9 mouse cellular contexts compared by ENCODE assay signal in genomic region chr4:133419312-133420004, GRCm38 (mm10). TPM values are rescaled to one million over a fixed set of nuclear protein-coding genes. Genes with fewer than 3 reads are reported as not detected.
DNase-seq lines count a peak whose midpoint lies in the region; ATAC-seq and TF ChIP-seq lines count a peak whose summit lies in the region.
"Had no signal": no experiment of that assay in that cellular context is flagged by ENCODE, and none has a peak within 500 bp of the region (broad histone marks: within the 10 kb centered on the region; RNA-seq: fewer than 3 reads in every experiment).

No protein-coding gene starts in this region.

- H3K4me2 ChIP-seq in neural tube, embryonic 15.5 days = no peak overlapping the region
- H3K4me2 ChIP-seq: neural tube, embryonic 12.5 days had no signal

- ATAC-seq in CD4-positive, CD25-positive, alpha-beta regulatory T cell, adult 4 months = no peak
- ATAC-seq in neural tube, embryonic 15.5 days (ENCODE audit: low FRiP score) = no peak

- no peak for TF ChIP-seq POLR2A in cerebellum, adult 2 months (IDR thresholded peaks at IDR 0.05; ENCODE audit: borderline replicate concordance, insufficient read depth, low read length)
- TF ChIP-seq POLR2A in liver, adult 2 months (IDR thresholded peaks at IDR 0.05; ENCODE audit: extremely low read depth, insufficient read depth, low read length) = no peak

- H3K9ac ChIP-seq in neural tube, embryonic 15.5 days (replicated peaks) = no peak overlapping the region
- no peak overlapping the region for H3K9ac ChIP-seq in liver, adult 2 months (ENCODE audit: low read depth, low read length)
- H3K9ac ChIP-seq: neural tube, embryonic 12.5 days had no signal

- H3K79me2 ChIP-seq in liver, adult 2 months (ENCODE audit: control insufficient read depth, insufficient read depth, low read length) = no peaks in the 10 kb centered on the region

- peak; percentile 78 for TF ChIP-seq CTCF in cerebellum, adult 2 months (IDR thresholded peaks at IDR 0.05; ENCODE audit: borderline replicate concordance, insufficient read depth, low read depth, low read length)
- peak; percentile 82 for TF ChIP-seq CTCF in liver, adult 2 months (IDR thresholded peaks at IDR 0.05; ENCODE audit: low read depth, low read length)

- H3K9me3 ChIP-seq in neural tube, embryonic 15.5 days (replicated peaks) = no peaks in the 10 kb centered on the region
- H3K9me3 ChIP-seq: neural tube, embryonic 12.5 days had no signal

- H3K36me3 ChIP-seq in neural tube, embryonic 15.5 days = peaks cover 31% of the 10 kb centered on the region
- no peaks in the 10 kb centered on the region for H3K36me3 ChIP-seq in liver, adult 2 months (ENCODE audit: control insufficient read depth, insufficient read depth, low read length)

- peak; percentile 63 for DNase-seq in CD4-positive, CD25-positive, alpha-beta regulatory T cell, adult 2 months (ENCODE audit: low read depth, low spot score)
- peak; percentile 54 for DNase-seq in neural tube, embryonic 10.5 days (ENCODE audit: extremely low spot score, low spot score)
- DNase-seq in cerebellum, adult 2 months = peak; percentile 54 to 71
- DNase-seq in gastrocnemius, postnatal 25 days = peak; percentile 46
- no peak for DNase-seq in liver, adult 2 months (ENCODE audit: extremely low read depth, low read depth, low spot score)
- DNase-seq in right cerebral cortex, postnatal 4 days = peak; percentile 75

- WGBS in neural tube, embryonic 15.5 days = 74% methylated on average over 14 of the region's 14 CpGs
- WGBS in cerebellum, adult 2 months = 52% methylated on average over 14 of the region's 14 CpGs
- WGBS in liver, adult 2 months = 82% methylated on average over 14 of the region's 14 CpGs

- no peaks in the 10 kb centered on the region for H3K4me1 ChIP-seq in neural tube, embryonic 15.5 days
- no peaks in the 10 kb centered on the region for H3K4me1 ChIP-seq in cerebellum, adult 2 months (ENCODE audit: control insufficient read depth, insufficient read depth, low read length)
- H3K4me1 ChIP-seq in liver, adult 2 months (ENCODE audit: control insufficient read depth, insufficient read depth, low read length) = no peaks in the 10 kb centered on the region
- H3K4me1 ChIP-seq: neural tube, embryonic 12.5 days had no signal

- H3K27me3 ChIP-seq in neural tube, embryonic 15.5 days (replicated peaks) = no peaks in the 10 kb centered on the region
- no peaks in the 10 kb centered on the region for H3K27me3 ChIP-seq in cerebellum, adult 2 months (ENCODE audit: control insufficient read depth, insufficient read depth, low read length)
- H3K27me3 ChIP-seq in liver, adult 2 months (ENCODE audit: control insufficient read depth, insufficient read depth, low read length) = no peaks in the 10 kb centered on the region
- H3K27me3 ChIP-seq: neural tube, embryonic 12.5 days had no signal

- no peak overlapping the region for H3K27ac ChIP-seq in neural tube, embryonic 15.5 days (replicated peaks)
- no peak overlapping the region for H3K27ac ChIP-seq in cerebellum, adult 2 months (ENCODE audit: insufficient read depth, low read length)
- no peak overlapping the region for H3K27ac ChIP-seq in liver, adult 2 months (replicated peaks; ENCODE audit: insufficient read depth, low read depth, low read length)
- H3K27ac ChIP-seq: neural tube, embryonic 12.5 days had no signal

- H3K4me3 ChIP-seq in neural tube, embryonic 15.5 days (replicated peaks) = no peak overlapping the region
- H3K4me3 ChIP-seq in cerebellum, adult 2 months (replicated peaks; ENCODE audit: insufficient read depth, low read depth, low read length) = no peak overlapping the region
- H3K4me3 ChIP-seq in liver, adult 2 months (ENCODE audit: insufficient read depth, low read depth, low read length) = no peak overlapping the region
- H3K4me3 ChIP-seq: neural tube, embryonic 12.5 days had no signal

RNA-seq across cellular contexts. Expression of gene Slc9a1, which starts 50.0 kb away (rescaled TPM):
- 10 to 100 TPM in 1 of 2 experiments, 1 to 10 TPM in 1; 9.9 to 19.4 TPM for polyA plus RNA-seq in CD4-positive, CD25-positive, alpha-beta regulatory T cell, adult 4 months (2017; shearing (Covaris generic))
- 8.4 and 9.9 TPM in 2 replicates for polyA plus RNA-seq in neural tube, embryonic 15.5 days (2015; fragmentation: Nextera tagmentation; extraction: Ambion mirVana)
- polyA plus RNA-seq in cerebellum, adult 2 months (2012; rRNA removed) = 47.6 and 49.5 TPM in 2 replicates
- 1 to 10 TPM; 8.0 to 9.1 TPM for total RNA-seq in gastrocnemius, postnatal 25 days (2021)
- 1.5 and 2.9 TPM in 2 replicates for total RNA-seq in liver, adult 2 months (2014; rRNA removed)
- polyA plus RNA-seq in liver, adult 2 months (2012; rRNA removed) = 5.6 and 9.2 TPM in 2 replicates
